Mouse (Mus musculus) lung, postnatal 10 days (tissue): ENCODE results near the gene Rfng.
"Not testable (repeated sequence)": the region's sequence is repeated elsewhere in the genome, so short reads cannot be mapped to it uniquely, and the experiment has no call there.

Source experiments
- DNase-seq: peaks from one replicate; pipeline ENCODE4 v3.0.0; 2021

Gene Rfng

GRCm38 (mm10) chr11:120772749-120773148 is 11.3 kb downstream of the Rfng start:
- DNase-seq: no peak

GRCm38 (mm10) chr11:120768206-120768605 is 15.8 kb downstream of the Rfng start:
- no peak for DNase-seq

- DNase-seq: not testable (repeated sequence)
Measured at GRCm38 (mm10) chr11:120767023-120767422, 17.0 kb downstream of the Rfng start.

GRCm38 (mm10) chr11:120763121-120763999 is 20.6 kb downstream of the Rfng start:
- DNase-seq: not testable (repeated sequence)

GRCm38 (mm10) chr11:120762672-120763041 is 21.4 kb downstream of the Rfng start, which contains the start of gene Hmga1b:
TSS of gene Hmga1b (plus strand) at chr11:120762794.
- not testable (repeated sequence) for DNase-seq

GRCm38 (mm10) chr11:120761811-120762671 is 22.0 kb downstream of the Rfng start:
- DNase-seq: no peak

- no peak for DNase-seq
Measured at GRCm38 (mm10) chr11:120760236-120760635, 23.8 kb downstream of the Rfng start.

GRCm38 (mm10) chr11:120751606-120752005 is 32.4 kb downstream of the Rfng start:
- DNase-seq: no peak

GRCm38 (mm10) chr11:120749430-120749829 is 34.6 kb downstream of the Rfng start:
- DNase-seq: peak; percentile 59

GRCm38 (mm10) chr11:120747974-120748373 is 36.0 kb downstream of the Rfng start:
- no peak for DNase-seq

GRCm38 (mm10) chr11:120744121-120744701 is 39.8 kb downstream of the Rfng start:
- DNase-seq: peak; percentile 71

- no peak for DNase-seq
Measured at GRCm38 (mm10) chr11:120740981-120741380, 43.0 kb downstream of the Rfng start.

- no peak for DNase-seq
Measured at GRCm38 (mm10) chr11:120736424-120736823, 47.6 kb downstream of the Rfng start.

GRCm38 (mm10) chr11:120733521-120733920 is 50.5 kb downstream of the Rfng start:
- DNase-seq: peak; percentile 79

GRCm38 (mm10) chr11:120731858-120732680 is 51.9 kb downstream of the Rfng start, which contains the start of gene Cbr2:
TSS of gene Cbr2 (minus strand) at chr11:120732114.
- DNase-seq: peak; percentile 54

GRCm38 (mm10) chr11:120731395-120731794 is 52.6 kb downstream of the Rfng start:
- DNase-seq: no peak
